Mouse (Mus musculus): ENCODE results near the gene Cic. TPM values are rescaled to one million over a fixed set of nuclear protein-coding genes. Genes with fewer than 3 reads are reported as not detected.

The Cic gene
- polyA plus RNA-seq, 1 experiment = 128 TPM

DNA sequence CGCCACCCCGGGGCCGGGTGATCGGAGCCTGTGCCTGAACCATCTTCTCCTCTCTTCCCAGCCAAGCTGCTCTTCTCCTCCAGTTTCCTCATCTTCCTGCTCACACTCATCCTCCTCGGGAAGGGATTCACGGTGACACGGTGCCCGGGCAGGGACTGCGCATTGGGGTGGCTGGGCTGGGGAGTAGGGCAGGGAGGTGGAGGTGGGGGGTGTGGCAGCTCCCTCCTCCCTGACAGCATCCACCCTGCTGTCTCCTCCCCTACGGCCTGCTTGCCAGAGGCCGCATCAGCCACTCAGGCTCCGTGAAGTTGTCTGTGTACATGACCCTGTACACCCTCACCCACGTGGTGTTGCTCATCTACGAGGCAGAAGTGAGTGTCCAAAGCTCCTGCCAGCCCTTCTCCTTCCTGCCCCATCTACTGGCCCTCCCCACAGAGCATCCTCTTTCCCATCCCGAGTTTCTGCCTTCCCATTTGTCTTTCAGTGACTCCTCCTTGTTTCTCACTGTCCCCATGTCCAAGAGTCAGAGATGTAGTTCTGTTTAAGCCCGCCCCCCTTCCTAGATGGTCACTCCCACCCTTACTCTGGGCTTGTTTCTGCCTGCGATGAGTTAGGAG is 41.3 kb downstream of the Cic start:
- no peaks in the 10 kb centered on the region for H3K27me3 ChIP-seq (ENCODE audit: control insufficient read depth, insufficient read depth, low read length, poor library complexity, severe bottlenecking)

DNA sequence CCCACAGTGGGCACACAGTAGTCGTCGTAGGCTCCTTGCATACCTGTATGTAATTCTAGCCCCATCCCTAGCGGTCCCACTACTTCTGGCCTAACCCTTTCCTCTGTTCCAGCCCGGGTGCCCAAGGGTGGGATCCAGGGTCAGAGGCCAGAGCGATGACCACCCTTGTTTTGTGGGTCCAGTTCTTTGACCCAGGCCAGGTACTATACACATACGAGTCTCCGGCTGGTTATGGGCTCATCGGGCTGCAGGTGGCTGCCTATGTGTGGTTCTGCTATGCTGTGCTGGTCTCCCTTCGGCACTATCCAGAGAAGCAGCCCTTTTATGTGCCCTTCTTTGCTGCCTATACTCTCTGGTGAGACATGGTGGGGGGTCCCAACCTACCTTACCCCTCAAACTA is 41.9 kb downstream of the Cic start:
- Histone ChIP-seq H3K27me3 (ENCODE audit: control insufficient read depth, insufficient read depth, low read length, poor library complexity, severe bottlenecking) (no peaks in the 10 kb centered on the region), H3K4me3 (ENCODE audit: low read depth, low read length) (no peak overlapping the region), H3K36me3 (ENCODE audit: control insufficient read depth, insufficient read depth, low read length, poor library complexity, severe bottlenecking) (no peaks in the 10 kb centered on the region), H3K27ac (ENCODE audit: insufficient read depth, low read length) (no peak overlapping the region), H3K9me3 (replicated peaks; ENCODE audit: control insufficient read depth, insufficient read depth, low read length, poor library complexity, severe bottlenecking) (no peaks in the 10 kb centered on the region), H3K9ac (ENCODE audit: low read depth, poor library complexity, severe bottlenecking) (no peak overlapping the region), H3K4me1 (ENCODE audit: control insufficient read depth, insufficient read depth, low read length) (no peaks in the 10 kb centered on the region)
- TF ChIP-seq CTCF (IDR thresholded peaks at IDR 0.05; ENCODE audit: low read depth, low read length) (no peak), EP300 (IDR thresholded peaks at IDR 0.05; ENCODE audit: insufficient read depth, low read depth, low read length) (no peak), POLR2A (IDR thresholded peaks at IDR 0.05; ENCODE audit: insufficient read depth, low read length) (no peak)

More for the DNA sequence above, 41.3 kb downstream of the Cic start:
- no peak for TF ChIP-seq EP300 (IDR thresholded peaks at IDR 0.05; ENCODE audit: insufficient read depth, low read depth, low read length)
- TF ChIP-seq POLR2A (IDR thresholded peaks at IDR 0.05; ENCODE audit: insufficient read depth, low read length) = no peak
- no peak for TF ChIP-seq CTCF (IDR thresholded peaks at IDR 0.05; ENCODE audit: low read depth, low read length)
- H3K4me3 ChIP-seq (ENCODE audit: low read depth, low read length) = no peak overlapping the region
- no peak overlapping the region for H3K9ac ChIP-seq (ENCODE audit: low read depth, poor library complexity, severe bottlenecking)
- no peaks in the 10 kb centered on the region for H3K9me3 ChIP-seq (replicated peaks; ENCODE audit: control insufficient read depth, insufficient read depth, low read length, poor library complexity, severe bottlenecking)
- H3K27ac ChIP-seq (ENCODE audit: insufficient read depth, low read length) = no peak overlapping the region
- peaks cover under 1% of the 10 kb centered on the region for H3K4me1 ChIP-seq (ENCODE audit: control insufficient read depth, insufficient read depth, low read length)
- no peaks in the 10 kb centered on the region for H3K36me3 ChIP-seq (ENCODE audit: control insufficient read depth, insufficient read depth, low read length, poor library complexity, severe bottlenecking)

DNA sequence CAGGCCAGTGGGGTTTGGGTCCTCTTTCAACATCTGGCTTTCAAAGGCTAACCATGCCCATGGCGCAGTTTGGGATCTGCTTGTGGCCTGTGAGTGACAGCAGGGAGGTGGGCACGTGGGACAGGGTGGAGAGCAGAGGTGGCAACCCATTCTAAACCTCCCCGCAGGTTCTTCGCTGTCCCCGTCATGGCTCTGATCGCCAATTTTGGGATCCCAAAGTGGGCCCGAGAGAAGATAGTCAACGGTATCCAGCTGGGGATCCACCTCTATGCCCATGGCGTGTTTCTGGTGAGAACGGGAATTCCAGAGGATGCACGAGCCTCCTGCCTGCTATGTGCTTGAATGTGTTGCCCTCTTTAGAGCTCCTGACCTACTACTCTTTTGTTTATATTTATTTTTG is 43.7 kb downstream of the Cic start:
- no peak overlapping the region for H3K9ac ChIP-seq (ENCODE audit: low read depth, poor library complexity, severe bottlenecking)
- H3K27me3 ChIP-seq (ENCODE audit: control insufficient read depth, insufficient read depth, low read length, poor library complexity, severe bottlenecking) = no peaks in the 10 kb centered on the region
- H3K4me1 ChIP-seq (ENCODE audit: control insufficient read depth, insufficient read depth, low read length) = no peaks in the 10 kb centered on the region
- no peak overlapping the region for H3K4me3 ChIP-seq (ENCODE audit: low read depth, low read length)
- no peak for TF ChIP-seq EP300 (IDR thresholded peaks at IDR 0.05; ENCODE audit: insufficient read depth, low read depth, low read length)
- no peak for TF ChIP-seq CTCF (IDR thresholded peaks at IDR 0.05; ENCODE audit: low read depth, low read length)
- no peak overlapping the region for H3K27ac ChIP-seq (ENCODE audit: insufficient read depth, low read length)
- no peaks in the 10 kb centered on the region for H3K9me3 ChIP-seq (replicated peaks; ENCODE audit: control insufficient read depth, insufficient read depth, low read length, poor library complexity, severe bottlenecking)
- no peaks in the 10 kb centered on the region for H3K36me3 ChIP-seq (ENCODE audit: control insufficient read depth, insufficient read depth, low read length, poor library complexity, severe bottlenecking)

DNA sequence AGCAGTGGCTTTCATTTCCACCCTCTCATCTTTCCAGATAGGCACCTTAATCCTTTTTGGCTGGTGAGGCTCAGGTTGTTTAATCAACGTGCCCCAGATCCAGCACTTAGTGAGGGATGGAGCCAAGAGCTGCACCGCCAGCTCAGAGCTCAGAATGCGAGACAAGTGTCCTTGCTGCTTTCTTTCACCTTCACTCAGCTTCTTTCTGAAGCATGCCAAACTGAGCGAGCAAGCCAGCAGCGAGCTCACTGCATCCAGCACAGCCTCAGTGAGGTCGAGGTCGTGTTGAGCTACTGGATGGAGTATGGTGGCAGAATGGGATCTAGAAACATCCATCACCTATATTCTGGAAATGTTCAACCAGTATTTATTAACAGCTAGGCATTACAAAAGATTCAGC is 45.8 kb downstream of the Cic start:
- Histone ChIP-seq H3K4me1 (ENCODE audit: control insufficient read depth, insufficient read depth, low read length) (no peaks in the 10 kb centered on the region), H3K36me3 (ENCODE audit: control insufficient read depth, insufficient read depth, low read length, poor library complexity, severe bottlenecking) (no peaks in the 10 kb centered on the region), H3K4me3 (ENCODE audit: low read depth, low read length) (no peak overlapping the region), H3K9me3 (replicated peaks; ENCODE audit: control insufficient read depth, insufficient read depth, low read length, poor library complexity, severe bottlenecking) (no peaks in the 10 kb centered on the region), H3K27me3 (ENCODE audit: control insufficient read depth, insufficient read depth, low read length, poor library complexity, severe bottlenecking) (no peaks in the 10 kb centered on the region), H3K9ac (ENCODE audit: low read depth, poor library complexity, severe bottlenecking) (no peak overlapping the region), H3K27ac (ENCODE audit: insufficient read depth, low read length) (no peak overlapping the region)
- no peak for TF ChIP-seq EP300 (IDR thresholded peaks at IDR 0.05; ENCODE audit: insufficient read depth, low read depth, low read length)
- TF ChIP-seq POLR2A (IDR thresholded peaks at IDR 0.05; ENCODE audit: insufficient read depth, low read length) = no peak
- TF ChIP-seq CTCF (IDR thresholded peaks at IDR 0.05; ENCODE audit: low read depth, low read length) = no peak

DNA sequence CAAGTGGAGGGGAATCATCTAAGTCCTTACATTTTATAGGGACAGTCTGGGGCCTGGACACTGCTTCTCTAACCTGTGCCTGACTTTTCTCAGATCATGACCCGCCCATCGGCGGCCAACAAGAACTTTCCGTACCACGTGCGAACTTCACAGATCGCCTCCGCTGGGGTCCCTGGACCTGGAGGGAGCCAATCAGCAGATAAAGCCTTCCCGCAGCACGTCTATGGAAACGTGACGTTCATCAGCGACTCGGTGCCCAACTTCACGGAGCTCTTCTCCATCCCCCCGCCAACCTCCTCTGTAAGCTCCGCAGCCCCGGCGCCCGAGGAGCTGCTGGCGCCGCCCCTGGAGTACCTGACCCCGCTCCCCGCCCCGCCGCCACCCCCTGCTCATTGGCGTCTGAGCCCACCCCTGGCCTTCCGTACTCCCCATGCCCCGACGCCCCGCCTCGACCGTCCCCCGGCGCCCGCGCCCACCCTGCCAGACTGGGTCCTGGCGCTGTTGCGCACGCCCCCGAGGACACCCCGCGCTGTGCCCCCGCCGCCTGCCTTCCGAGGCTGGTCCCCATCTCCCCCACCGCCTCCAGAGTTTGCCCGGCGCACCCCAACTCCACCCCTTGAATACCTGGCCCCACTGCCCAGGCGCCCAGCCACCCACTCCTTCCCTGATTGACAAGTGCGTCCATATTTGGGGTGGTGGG is 47.3 kb downstream of the Cic start:
- no peaks in the 10 kb centered on the region for H3K27me3 ChIP-seq (ENCODE audit: control insufficient read depth, insufficient read depth, low read length, poor library complexity, severe bottlenecking)
- TF ChIP-seq POLR2A (IDR thresholded peaks at IDR 0.05; ENCODE audit: insufficient read depth, low read length) = no peak
- no peak for TF ChIP-seq EP300 (IDR thresholded peaks at IDR 0.05; ENCODE audit: insufficient read depth, low read depth, low read length)
- no peak for TF ChIP-seq CTCF (IDR thresholded peaks at IDR 0.05; ENCODE audit: low read depth, low read length)
- H3K36me3 ChIP-seq (ENCODE audit: control insufficient read depth, insufficient read depth, low read length, poor library complexity, severe bottlenecking) = no peaks in the 10 kb centered on the region
- H3K9ac ChIP-seq (ENCODE audit: low read depth, poor library complexity, severe bottlenecking) = peak overlapping the region; percentile 97
- H3K27ac ChIP-seq (ENCODE audit: insufficient read depth, low read length) = no peak overlapping the region
- no peaks in the 10 kb centered on the region for H3K4me1 ChIP-seq (ENCODE audit: control insufficient read depth, insufficient read depth, low read length)
- H3K4me3 ChIP-seq (ENCODE audit: low read depth, low read length) = peak overlapping the region; percentile 82
- H3K9me3 ChIP-seq (replicated peaks; ENCODE audit: control insufficient read depth, insufficient read depth, low read length, poor library complexity, severe bottlenecking) = no peaks in the 10 kb centered on the region

DNA sequence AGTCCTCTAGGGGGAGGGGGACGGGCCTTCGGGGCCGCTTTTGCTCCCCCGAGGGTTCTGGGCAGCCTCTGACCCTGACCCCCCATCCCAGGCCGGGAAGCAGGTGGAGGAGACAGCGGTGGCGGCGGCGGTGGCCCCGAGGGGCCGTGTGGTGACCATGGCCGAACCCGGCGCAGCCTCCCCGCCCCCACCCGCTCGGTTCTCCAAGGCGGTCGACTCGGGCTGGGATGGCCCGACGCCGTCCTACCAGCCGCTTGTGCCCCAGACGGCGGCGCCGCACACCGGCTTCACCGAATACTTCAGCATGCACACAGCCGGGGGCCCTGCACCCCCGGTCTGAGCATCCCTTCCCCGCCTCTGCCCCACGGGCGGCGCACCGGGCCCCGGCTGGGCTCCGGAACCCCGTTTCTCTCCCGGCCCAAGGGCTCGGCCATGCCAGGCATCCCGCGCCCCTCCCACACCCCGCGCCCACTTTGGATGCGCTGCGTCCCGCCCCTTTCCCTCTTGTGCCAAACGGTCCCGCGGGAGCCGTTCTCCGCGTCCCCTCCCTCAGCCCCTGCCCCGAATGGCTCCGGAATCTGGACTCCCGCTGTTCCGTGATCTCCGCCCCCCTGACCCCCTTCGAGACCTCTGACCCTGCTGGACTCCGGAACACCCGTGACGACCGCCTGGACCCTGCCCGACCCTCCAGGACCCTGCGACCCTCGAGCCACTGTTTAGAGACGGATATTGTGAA is 48.0 kb downstream of the Cic start:
- Histone ChIP-seq H3K9ac (ENCODE audit: low read depth, poor library complexity, severe bottlenecking) (peak overlapping the region; percentile 97), H3K9me3 (replicated peaks; ENCODE audit: control insufficient read depth, insufficient read depth, low read length, poor library complexity, severe bottlenecking) (no peaks in the 10 kb centered on the region), H3K27ac (ENCODE audit: insufficient read depth, low read length) (peak overlapping the region; percentile 55), H3K4me3 (ENCODE audit: low read depth, low read length) (peak overlapping the region; percentile 82), H3K36me3 (ENCODE audit: control insufficient read depth, insufficient read depth, low read length, poor library complexity, severe bottlenecking) (no peaks in the 10 kb centered on the region), H3K4me1 (ENCODE audit: control insufficient read depth, insufficient read depth, low read length) (no peaks in the 10 kb centered on the region), H3K27me3 (ENCODE audit: control insufficient read depth, insufficient read depth, low read length, poor library complexity, severe bottlenecking) (no peaks in the 10 kb centered on the region)
- TF ChIP-seq EP300 (IDR thresholded peaks at IDR 0.05; ENCODE audit: insufficient read depth, low read depth, low read length) = no peak
- no peak for TF ChIP-seq CTCF (IDR thresholded peaks at IDR 0.05; ENCODE audit: low read depth, low read length)
- TF ChIP-seq POLR2A (IDR thresholded peaks at IDR 0.05; ENCODE audit: insufficient read depth, low read length) = no peak
